Mouse (Mus musculus): Measurements from ENCODE around the gene Arhgdia. TPM values are rescaled to one million over a fixed set of nuclear protein-coding genes. Genes with fewer than 3 reads are reported as not detected.

Gene Arhgdia
- total RNA-seq (2012; rRNA removed) (417 and 467 TPM in 2 replicates), total RNA-seq (2014; rRNA removed) (126 and 172 TPM in 2 replicates), polyA plus RNA-seq (2012; ENCODE audit: insufficient read length, low read depth) (957 and 958 TPM in 2 replicates)

DNA sequence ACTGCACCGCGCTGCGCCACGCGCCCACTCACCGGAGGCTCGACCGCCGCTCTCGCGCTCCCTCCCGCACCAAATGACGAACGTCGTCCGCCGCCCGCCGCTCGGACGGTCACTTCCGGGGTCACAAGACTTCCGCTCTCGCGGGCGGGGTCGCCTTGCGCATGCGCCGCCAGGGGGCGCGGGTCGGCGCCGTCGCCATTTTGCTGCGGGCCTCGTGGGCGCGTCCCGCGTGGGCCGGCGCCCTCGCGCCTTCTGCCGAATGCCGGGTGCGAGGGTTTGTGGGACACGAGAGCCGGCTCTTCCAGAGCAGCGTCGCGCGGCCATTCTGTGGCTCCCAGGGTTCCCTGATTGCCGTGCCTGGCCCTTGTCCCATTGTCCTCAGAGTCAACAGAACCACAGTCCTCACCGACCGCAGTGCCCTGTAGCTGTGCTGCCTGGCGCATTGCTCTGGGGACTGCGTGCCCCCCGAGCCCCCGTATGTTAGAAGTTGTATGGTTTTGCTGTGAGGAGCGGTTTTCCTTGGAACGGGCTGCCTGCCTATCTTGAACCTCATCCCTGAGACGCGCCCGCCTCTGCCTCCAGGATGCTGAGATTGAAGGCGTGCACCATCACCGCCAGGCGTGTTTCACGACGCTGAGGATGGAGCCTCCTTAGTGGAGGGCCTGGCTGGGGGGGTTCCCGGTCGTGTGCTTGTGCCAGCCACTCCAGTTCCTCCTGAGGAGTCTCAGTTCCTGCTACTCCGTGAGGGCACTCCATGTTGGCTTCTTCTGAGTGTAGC is at the start of gene Arhgdia:
Arhgdia (minus strand) TSS at position 135 of the 778 bp plus-strand sequence.
- H3K36me3 ChIP-seq (replicated peaks in 1 of 2; ENCODE audit: control insufficient read depth in 1 of 2, insufficient read depth in 1 of 2, low read length in 1 of 2) = peaks cover 49 to 64% of the 10 kb centered on the region in 2 experiments
- H3K27me3 ChIP-seq (replicated peaks) = no peaks in the 10 kb centered on the region
- peaks cover 11 to 46% of the 10 kb centered on the region in 2 experiments for H3K4me1 ChIP-seq (ENCODE audit: control insufficient read depth in 1 of 2, insufficient read depth in 2 of 2)
- peak; percentile 85 for DNase-seq (ENCODE audit: extremely low read depth)
- TF ChIP-seq USF1 (IDR thresholded peaks at IDR 0.05; ENCODE audit: low read depth, low read length) (peak; percentile 72), RCOR1 (conservative IDR thresholded peaks at IDR 0.05; ENCODE audit: low read depth, low read length) (0 out of 2 replicates have a peak, but pooled peaks have one; percentile 70), MYC (IDR thresholded peaks at IDR 0.05; ENCODE audit: low read depth, low read length) (peak; percentile 99), IRF4 (IDR thresholded peaks at IDR 0.05; ENCODE audit: low read depth, low read length) (peak; percentile 61; the same call in 1 of the 2 replicates), ZC3H11A (IDR thresholded peaks at IDR 0.05; ENCODE audit: low read depth, low read length) (no peak), CHD2 (IDR thresholded peaks at IDR 0.05; ENCODE audit: low read length) (peak; percentile 77), ZMIZ1 (IDR thresholded peaks at IDR 0.05; ENCODE audit: low read depth, low read length) (peak; percentile 92), GABPA (IDR thresholded peaks at IDR 0.05; ENCODE audit: insufficient replicate concordance, low read depth, low read length) (no peak; the same call in 1 of the 2 replicates), PAX5 (IDR thresholded peaks at IDR 0.05; ENCODE audit: low read length) (no peak), EP300 (IDR thresholded peaks at IDR 0.05; ENCODE audit: low read length) (no peak), POLR2AphosphoS2 (IDR thresholded peaks at IDR 0.05; ENCODE audit: low read depth, low read length) (peak; percentile 67; the same call in 1 of the 2 replicates), NELFE (IDR thresholded peaks at IDR 0.05; ENCODE audit: low read depth, low read length) (peak; percentile 96), BHLHE40 (IDR thresholded peaks at IDR 0.05; ENCODE audit: low read depth, low read length) (peak; percentile 77), USF2 (conservative IDR thresholded peaks at IDR 0.05; ENCODE audit: low read depth, low read length) (no peak), NRF1 (IDR thresholded peaks at IDR 0.05; ENCODE audit: low read depth, low read length) (peak; percentile 98), MEF2A (IDR thresholded peaks at IDR 0.05; ENCODE audit: borderline replicate concordance, low read depth, low read length) (peak; percentile 69), JUN (IDR thresholded peaks at IDR 0.05; ENCODE audit: insufficient read depth, low read depth, low read length) (no peak), MAZ (IDR thresholded peaks at IDR 0.05; ENCODE audit: low read depth, low read length) (peak; percentile 74; the same call in 1 of the 2 replicates), SIN3A (IDR thresholded peaks at IDR 0.05; ENCODE audit: low read length) (peak; percentile 84), E2F4 (IDR thresholded peaks at IDR 0.05; ENCODE audit: insufficient replicate concordance, low read depth, low read length) (0 out of 2 replicates have a peak, but pooled peaks have one; percentile 51), CTCF (conservative IDR thresholded peaks at IDR 0.05 in 1 of 2, IDR thresholded peaks at IDR 0.05 in 1 of 2; ENCODE audit: low read depth in 2 of 2, low read length in 2 of 2) (peak in 1 of 2 experiments; percentile 54; a peak in 2 of 4 replicates), ETS1 (conservative IDR thresholded peaks at IDR 0.05; ENCODE audit: low read depth, low read length) (peak; percentile 5), ZNF384 (IDR thresholded peaks at IDR 0.05; ENCODE audit: low read depth, low read length) (no peak), TBP (conservative IDR thresholded peaks at IDR 0.05; ENCODE audit: low read depth, low read length) (0 out of 2 replicates have a peak, but pooled peaks have one; percentile 25), UBTF (IDR thresholded peaks at IDR 0.05; ENCODE audit: low read depth, low read length) (no peak), POLR2A (IDR thresholded peaks at IDR 0.05; ENCODE audit: low read depth, low read length) (peak; percentile 84), KAT2A (IDR thresholded peaks at IDR 0.05; ENCODE audit: insufficient replicate concordance, low read length) (peak; percentile 88; the same call in 1 of the 2 replicates), ZKSCAN1 (IDR thresholded peaks at IDR 0.05; ENCODE audit: borderline replicate concordance, low read depth, low read length) (no peak), SMC3 (IDR thresholded peaks at IDR 0.05; ENCODE audit: low read depth, low read length) (no peak), RAD21 (IDR thresholded peaks at IDR 0.05; ENCODE audit: low read depth, low read length) (no peak), ELF1 (IDR thresholded peaks at IDR 0.05; ENCODE audit: low read depth, low read length) (peak; percentile 100), MXI1 (IDR thresholded peaks at IDR 0.05; ENCODE audit: low read depth, low read length) (peak; percentile 93), MAFK (IDR thresholded peaks at IDR 0.05; ENCODE audit: insufficient replicate concordance, low read length) (no peak), TCF12 (IDR thresholded peaks at IDR 0.05; ENCODE audit: low read depth, low read length) (peak; percentile 96), MAX (IDR thresholded peaks at IDR 0.05; ENCODE audit: low read length) (peak; percentile 97), HCFC1 (IDR thresholded peaks at IDR 0.05; ENCODE audit: low read depth, low read length) (peak; percentile 79), CHD1 (IDR thresholded peaks at IDR 0.05; ENCODE audit: low read depth, low read length) (0 out of 2 replicates have a peak, but pooled peaks have one; percentile 88), JUND (conservative IDR thresholded peaks at IDR 0.05; ENCODE audit: low read depth, low read length) (no peak)
- peak within 1 kb of the TSS; percentile 77 to 99 (median 85) for H3K4me3 ChIP-seq (replicated peaks in 1 of 3; ENCODE audit: low read depth in 2 of 3, low read length in 2 of 3, poor library complexity in 1 of 3)
- dilution Hi-C loops (cut with MboI; ENCODE audit: extremely low pct_ligation_motif_present, extremely low pct_unique_long_range_greater_than_20kb, low sequenced_read_pairs) = no loop called here
- H3K4me2 ChIP-seq (ENCODE audit: insufficient read depth, low read depth, poor library complexity, severe bottlenecking) = peak within 1 kb of the TSS; percentile 95
- peak within 1 kb of the TSS; percentile 93 for H3K9ac ChIP-seq (ENCODE audit: insufficient read depth, low read depth)
- H3K9me3 ChIP-seq (replicated peaks; ENCODE audit: low read length) = peaks cover 4% of the 10 kb centered on the region
- H3K79me2 ChIP-seq (replicated peaks; ENCODE audit: control insufficient read depth, extremely low read depth, insufficient read depth, poor library complexity, severe bottlenecking) = peaks cover 27% of the 10 kb centered on the region
- in situ Hi-C loops (cut with MboI; ENCODE audit: low pct_ligation_motif_present, low pct_unique_long_range_greater_than_20kb, low sequenced_read_pairs) = no loop called here
- peak within 1 kb of the TSS; percentile 89 for H3K27ac ChIP-seq (ENCODE audit: insufficient read depth, low read depth)
